Mouse (Mus musculus) megakaryocyte, embryonic 14.5 days (primary cell): ENCODE results near the gene Hist1h2bg.
"Not testable (repeated sequence)": the region's sequence is repeated elsewhere in the genome, so short reads cannot be mapped to it uniquely, and the experiment has no call there.

Experiments
- FLI1 ChIP-seq: IDR thresholded peaks from 2 replicates; pipeline ENCODE4 v1.6.1; 2012; ENCODE audit warnings: low read length, inconsistent platforms, mixed read lengths
- GATA1 ChIP-seq: IDR thresholded peaks from 3 replicates; pipeline ENCODE4 v1.6.1; 2012; ENCODE audit warnings: mixed read lengths, low read length, inconsistent platforms, borderline replicate concordance

GRCm38 (mm10) chr13:23570261-23571021 is 755 bp upstream of the Hist1h2bg start:
- not testable (repeated sequence) for TF ChIP-seq GATA1, FLI1
